Mouse (Mus musculus) gastrocnemius, postnatal 10 days (tissue): ENCODE measurements at regions not wholly inside any gene's neighbourhood (a gene's known extent, or its start where the extent isn't known, plus 50 kb on each side); places are given as distances from the start of the nearest gene placed in this dataset.
"Not testable (repeated sequence)": the region's sequence is repeated elsewhere in the genome, so short reads cannot be mapped to it uniquely, and the experiment has no call there.

Source experiments
- DNase-seq: peaks from one replicate; pipeline ENCODE4 v3.0.0; 2021; ENCODE audit warnings: mixed read lengths

- no peak for DNase-seq
These were observed 114.4 kb downstream of the Dicer1 start for GRCm38 (mm10) chr12:104637046-104638032.

- no peak for DNase-seq
These were observed 115.3 kb downstream of the Dicer1 start for GRCm38 (mm10) chr12:104636474-104636873.

- no peak for DNase-seq
These were observed 116.9 kb downstream of the Dicer1 start for GRCm38 (mm10) chr12:104634818-104635217.

- DNase-seq, result no peak
These were observed 121.2 kb downstream of the Dicer1 start for GRCm38 (mm10) chr12:104630590-104630989.

GRCm38 (mm10) chr12:104629449-104629848 lies 122.3 kb downstream of the Dicer1 start:
- no peak for DNase-seq

- no peak for DNase-seq
These were observed 125.7 kb downstream of the Dicer1 start for GRCm38 (mm10) chr12:104626054-104626453.

- DNase-seq, result no peak
These were observed 127.7 kb downstream of the Dicer1 start for GRCm38 (mm10) chr12:104623896-104624685.

GRCm38 (mm10) chr12:104617111-104617725 lies 134.5 kb downstream of the Dicer1 start:
- no peak for DNase-seq

- no peak for DNase-seq
These were observed 137.5 kb downstream of the Dicer1 start for GRCm38 (mm10) chr12:104614240-104614639.

GRCm38 (mm10) chr12:104609767-104610166 lies 136.6 kb upstream of the Gsc start:
- DNase-seq, result peak; percentile 39

GRCm38 (mm10) chr12:104608956-104609355 lies 135.8 kb upstream of the Gsc start:
- DNase-seq, result not testable (repeated sequence)

GRCm38 (mm10) chr12:104607410-104607809 lies 134.3 kb upstream of the Gsc start:
- DNase-seq, result no peak

- no peak for DNase-seq
These were observed 132.6 kb upstream of the Gsc start for GRCm38 (mm10) chr12:104605535-104606399.

- no peak for DNase-seq
These were observed 124.9 kb upstream of the Gsc start for GRCm38 (mm10) chr12:104598056-104598455.

- peak; percentile 68 for DNase-seq
These were observed 120.5 kb upstream of the Gsc start for GRCm38 (mm10) chr12:104593526-104594155.

- no peak for DNase-seq
These were observed 119.8 kb upstream of the Gsc start for GRCm38 (mm10) chr12:104592791-104593525.

GRCm38 (mm10) chr12:104591571-104591970 lies 118.4 kb upstream of the Gsc start:
- DNase-seq, result no peak

GRCm38 (mm10) chr12:104590291-104590690 lies 117.2 kb upstream of the Gsc start:
- DNase-seq, result no peak

- DNase-seq, result no peak
These were observed 111.3 kb upstream of the Gsc start for GRCm38 (mm10) chr12:104584408-104584807.

- no peak for DNase-seq
These were observed 107.7 kb upstream of the Gsc start for GRCm38 (mm10) chr12:104580796-104581195.
